Mouse (Mus musculus) left cerebral cortex, adult 11 months (tissue): ENCODE measurements at regions not wholly inside any gene's neighbourhood (a gene's known extent, or its start where the extent isn't known, plus 50 kb on each side); places are given as distances from the start of the nearest gene placed in this dataset.

Experiments
- DNase-seq: peaks from one replicate; pipeline ENCODE4 v3.0.0; 2022; ENCODE audit warnings: low spot score

GRCm38 (mm10) chr6:139391307-139391706 is 110.5 kb downstream of the Rergl start:
- DNase-seq, result peak; percentile 6

- DNase-seq, result no peak
Measured at GRCm38 (mm10) chr6:139350939-139351338, 150.8 kb downstream of the Rergl start.

- no peak for DNase-seq
Measured at GRCm38 (mm10) chr6:139325226-139325625, 176.6 kb downstream of the Rergl start.

- DNase-seq, result no peak
Measured at GRCm38 (mm10) chr6:139307651-139308050, 194.1 kb downstream of the Rergl start.

GRCm38 (mm10) chr6:139304306-139304705 is 197.5 kb downstream of the Rergl start:
- DNase-seq, result no peak

- peak; percentile 40 for DNase-seq
Measured at GRCm38 (mm10) chr6:139295701-139296100, 206.1 kb downstream of the Rergl start.

- no peak for DNase-seq
Measured at GRCm38 (mm10) chr6:139279093-139279492, 222.7 kb downstream of the Rergl start.

- DNase-seq, result no peak
Measured at GRCm38 (mm10) chr6:139275512-139275911, 226.3 kb downstream of the Rergl start.

GRCm38 (mm10) chr6:139253704-139254103 is 248.1 kb downstream of the Rergl start:
- DNase-seq, result no peak

GRCm38 (mm10) chr6:139248920-139249547 is 252.7 kb downstream of the Rergl start:
- DNase-seq, result peak; percentile 29

GRCm38 (mm10) chr6:139226127-139226526 is 275.6 kb downstream of the Rergl start:
- no peak for DNase-seq

GRCm38 (mm10) chr6:139214488-139214887 is 287.3 kb downstream of the Rergl start:
- DNase-seq, result no peak

GRCm38 (mm10) chr6:139210256-139210655 is 291.5 kb downstream of the Rergl start:
- DNase-seq, result no peak

- DNase-seq, result no peak
Measured at GRCm38 (mm10) chr6:139198601-139199000, 303.2 kb downstream of the Rergl start.

GRCm38 (mm10) chr6:139186431-139186830 is 315.3 kb downstream of the Rergl start:
- DNase-seq, result no peak

GRCm38 (mm10) chr6:139160352-139160751 is 341.4 kb downstream of the Rergl start:
- peak; percentile 25 for DNase-seq

GRCm38 (mm10) chr6:139159741-139160140 is 342.0 kb downstream of the Rergl start:
- DNase-seq, result peak; percentile 35

- no peak for DNase-seq
Measured at GRCm38 (mm10) chr6:139154802-139155201, 347.0 kb downstream of the Rergl start.

GRCm38 (mm10) chr6:139135693-139136092 is 366.1 kb downstream of the Rergl start:
- no peak for DNase-seq

GRCm38 (mm10) chr6:139132083-139132679 is 369.6 kb downstream of the Rergl start:
- no peak for DNase-seq

- no peak for DNase-seq
Measured at GRCm38 (mm10) chr6:139108263-139108662, 393.5 kb downstream of the Rergl start.

- no peak for DNase-seq
Measured at GRCm38 (mm10) chr6:139103397-139103796, 398.4 kb downstream of the Rergl start.

GRCm38 (mm10) chr6:139099273-139099672 is 402.5 kb downstream of the Rergl start:
- no peak for DNase-seq

- no peak for DNase-seq
Measured at GRCm38 (mm10) chr6:139075433-139075832, 417.1 kb upstream of the Igbp1b start.
